Comparison of ENCODE assay signal across 17 mouse cellular contexts in the genomic region with DNA sequence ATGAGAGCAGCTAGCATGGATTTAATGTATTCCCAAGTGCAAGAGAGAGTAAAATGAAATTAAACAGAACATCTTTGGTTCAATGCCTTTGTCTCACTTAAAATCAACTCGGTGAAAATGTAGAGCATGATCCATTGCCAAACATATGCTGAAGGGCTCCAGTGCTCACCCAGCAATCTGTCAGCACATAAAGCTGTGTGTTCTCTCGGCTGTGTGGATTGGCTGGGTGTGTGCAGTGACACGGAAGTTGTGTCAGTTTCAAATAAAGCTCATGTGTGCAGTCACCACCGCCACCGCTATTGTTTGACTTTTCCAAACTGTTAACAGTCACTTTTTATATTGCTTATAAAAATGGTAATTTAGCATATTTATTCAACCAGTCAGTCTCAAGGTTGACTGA.
DNase-seq lines count a peak whose midpoint lies in the region; ATAC-seq lines count a peak whose summit lies in the region.
"Had no signal": no experiment of that assay in that cellular context is flagged by ENCODE, and none has a peak within 500 bp of the region (broad histone marks: within the 10 kb centered on the region; RNA-seq: fewer than 3 reads in every experiment).

No protein-coding gene starts in this region.

- no peaks in the 10 kb centered on the region for H3K36me3 ChIP-seq in forebrain, embryonic 14.5 days (ENCODE audit: control insufficient read depth, insufficient read depth, low read length)
- H3K36me3 ChIP-seq in forebrain, embryonic 11.5 days (ENCODE audit: control insufficient read depth, insufficient read depth, low read length) = no peaks in the 10 kb centered on the region
- H3K36me3 ChIP-seq in midbrain, embryonic 15.5 days (replicated peaks) = no peaks in the 10 kb centered on the region
- no peaks in the 10 kb centered on the region for H3K36me3 ChIP-seq in midbrain, embryonic 13.5 days
- H3K36me3 ChIP-seq in hindbrain, embryonic 13.5 days = no peaks in the 10 kb centered on the region
- H3K36me3 ChIP-seq: intestine, embryonic 15.5 days; liver, embryonic 13.5 days; midbrain, embryonic 12.5 days had no signal

- peak; percentile 80 for DNase-seq in forebrain, embryonic 14.5 days (ENCODE audit: low spot score)
- DNase-seq in forebrain, embryonic 11.5 days (ENCODE audit: low spot score) = no peak
- peak; percentile 53 for DNase-seq in retina, embryonic 14.5 days (ENCODE audit: low spot score)
- no peak for DNase-seq in frontal cortex, postnatal 14 days (ENCODE audit: low spot score in 2 of 2)
- DNase-seq in kidney, adult 18-20 months = no peak
- DNase-seq: adrenal gland, adult 8-10 months; heart, adult 2 months; heart, postnatal 10 days; kidney, postnatal 36 days; layer of hippocampus, postnatal 36 days; liver, embryonic 13.5 days; lung, postnatal 10 days had no signal

- H3K9ac ChIP-seq in forebrain, embryonic 14.5 days (ENCODE audit: low read length) = no peak overlapping the region
- no peak overlapping the region for H3K9ac ChIP-seq in forebrain, embryonic 11.5 days (ENCODE audit: low read length)
- no peak overlapping the region for H3K9ac ChIP-seq in midbrain, embryonic 15.5 days
- H3K9ac ChIP-seq in midbrain, embryonic 13.5 days (replicated peaks) = no peak overlapping the region
- H3K9ac ChIP-seq in hindbrain, embryonic 13.5 days = no peak overlapping the region
- H3K9ac ChIP-seq: intestine, embryonic 15.5 days; liver, embryonic 13.5 days; midbrain, embryonic 12.5 days had no signal

- H3K4me2 ChIP-seq in forebrain, embryonic 14.5 days (ENCODE audit: low read length) = no peak overlapping the region
- H3K4me2 ChIP-seq in forebrain, embryonic 11.5 days (ENCODE audit: low read depth, low read length, severe bottlenecking) = no peak overlapping the region
- no peak overlapping the region for H3K4me2 ChIP-seq in midbrain, embryonic 15.5 days
- no peak overlapping the region for H3K4me2 ChIP-seq in midbrain, embryonic 13.5 days (replicated peaks)
- no peak overlapping the region for H3K4me2 ChIP-seq in hindbrain, embryonic 13.5 days
- H3K4me2 ChIP-seq: intestine, embryonic 15.5 days; liver, embryonic 13.5 days; midbrain, embryonic 12.5 days had no signal

- H3K9me3 ChIP-seq in forebrain, embryonic 14.5 days (replicated peaks; ENCODE audit: control insufficient read depth, low read length) = no peaks in the 10 kb centered on the region
- no peaks in the 10 kb centered on the region for H3K9me3 ChIP-seq in forebrain, embryonic 11.5 days (ENCODE audit: control insufficient read depth, low read length)
- H3K9me3 ChIP-seq in midbrain, embryonic 15.5 days = no peaks in the 10 kb centered on the region
- no peaks in the 10 kb centered on the region; the same call in 1 of the 2 replicates for H3K9me3 ChIP-seq in midbrain, embryonic 13.5 days
- no peaks in the 10 kb centered on the region for H3K9me3 ChIP-seq in hindbrain, embryonic 13.5 days
- H3K9me3 ChIP-seq: intestine, embryonic 15.5 days; liver, embryonic 13.5 days; midbrain, embryonic 12.5 days had no signal

- WGBS in forebrain, embryonic 14.5 days = 64% methylated on average over 5 of the region's 5 CpGs
- 85% methylated on average over 5 of the region's 5 CpGs for WGBS in forebrain, embryonic 11.5 days
- WGBS in midbrain, embryonic 15.5 days = 69% methylated on average over 5 of the region's 5 CpGs
- 79% methylated on average over 5 of the region's 5 CpGs for WGBS in midbrain, embryonic 13.5 days
- 61% methylated on average over 5 of the region's 5 CpGs for whole genome bisulfite sequencing in hindbrain, embryonic 13.5 days

- H3K4me3 ChIP-seq in forebrain, embryonic 14.5 days (ENCODE audit: low read depth, low read length) = no peak overlapping the region
- H3K4me3 ChIP-seq in forebrain, embryonic 11.5 days (ENCODE audit: low read depth, low read length) = no peak overlapping the region
- H3K4me3 ChIP-seq in midbrain, embryonic 15.5 days = no peak overlapping the region
- H3K4me3 ChIP-seq in midbrain, embryonic 13.5 days (replicated peaks) = no peak overlapping the region
- H3K4me3 ChIP-seq in hindbrain, embryonic 13.5 days = no peak overlapping the region
- H3K4me3 ChIP-seq: heart, adult 2 months; intestine, embryonic 15.5 days; liver, embryonic 13.5 days; midbrain, embryonic 12.5 days had no signal

- peak; percentile 96 for ATAC-seq in forebrain, embryonic 14.5 days
- ATAC-seq in forebrain, embryonic 11.5 days (replicated peaks; ENCODE audit: low FRiP score) = no peak
- ATAC-seq in midbrain, embryonic 15.5 days (replicated peaks) = peak; percentile 62; the same call in 1 of the 2 replicates
- no peak for ATAC-seq in midbrain, embryonic 13.5 days
- ATAC-seq in hindbrain, embryonic 13.5 days (ENCODE audit: low FRiP score) = 0 out of 2 replicates have a peak, but pooled peaks have one; percentile 57
- ATAC-seq: intestine, embryonic 15.5 days had no signal

- no peaks in the 10 kb centered on the region for H3K4me1 ChIP-seq in forebrain, embryonic 14.5 days (ENCODE audit: control insufficient read depth, insufficient read depth, low read length)
- no peaks in the 10 kb centered on the region for H3K4me1 ChIP-seq in forebrain, embryonic 11.5 days (replicated peaks; ENCODE audit: control insufficient read depth, insufficient read depth, low read length)
- H3K4me1 ChIP-seq in midbrain, embryonic 15.5 days = no peaks in the 10 kb centered on the region
- no peaks in the 10 kb centered on the region for H3K4me1 ChIP-seq in midbrain, embryonic 13.5 days (replicated peaks)
- no peaks in the 10 kb centered on the region for H3K4me1 ChIP-seq in hindbrain, embryonic 13.5 days (replicated peaks)
- H3K4me1 ChIP-seq: intestine, embryonic 15.5 days; liver, embryonic 13.5 days; midbrain, embryonic 12.5 days had no signal

- no peaks in the 10 kb centered on the region for H3K27me3 ChIP-seq in forebrain, embryonic 14.5 days (replicated peaks; ENCODE audit: control insufficient read depth, insufficient read depth, low read length)
- no peaks in the 10 kb centered on the region for H3K27me3 ChIP-seq in forebrain, embryonic 11.5 days (ENCODE audit: control insufficient read depth, insufficient read depth, low read length)
- no peaks in the 10 kb centered on the region for H3K27me3 ChIP-seq in midbrain, embryonic 15.5 days (replicated peaks)
- no peaks in the 10 kb centered on the region for H3K27me3 ChIP-seq in midbrain, embryonic 13.5 days
- H3K27me3 ChIP-seq in hindbrain, embryonic 13.5 days = no peaks in the 10 kb centered on the region
- H3K27me3 ChIP-seq: intestine, embryonic 15.5 days; liver, embryonic 13.5 days; midbrain, embryonic 12.5 days had no signal

- no peak overlapping the region for H3K27ac ChIP-seq in forebrain, embryonic 14.5 days (ENCODE audit: low read depth, low read length)
- no peak overlapping the region for H3K27ac ChIP-seq in forebrain, embryonic 11.5 days (ENCODE audit: low read depth, low read length)
- H3K27ac ChIP-seq in midbrain, embryonic 15.5 days = no peak overlapping the region
- H3K27ac ChIP-seq in midbrain, embryonic 13.5 days = no peak overlapping the region
- H3K27ac ChIP-seq in hindbrain, embryonic 13.5 days = no peak overlapping the region
- H3K27ac ChIP-seq: heart, adult 2 months; intestine, embryonic 15.5 days; liver, embryonic 13.5 days; midbrain, embryonic 12.5 days had no signal

Comparison
In these comparisons a context has a peak if more than half of its experiments do, and no peak if none do; other contexts are left out.
1. ATAC-seq: peak in forebrain, embryonic 14.5 days (single experiment), midbrain, embryonic 15.5 days (single experiment) and hindbrain, embryonic 13.5 days (single experiment); none in forebrain, embryonic 11.5 days (single experiment) and midbrain, embryonic 13.5 days (single experiment).
2. DNase-seq: peak in forebrain, embryonic 14.5 days (single experiment) and retina, embryonic 14.5 days (single experiment); none in forebrain, embryonic 11.5 days (single experiment), frontal cortex, postnatal 14 days (0 of 2) and kidney, adult 18-20 months (single experiment).